Mouse (Mus musculus): Measurements from ENCODE around the gene Gpr89. TPM values are rescaled to one million over a fixed set of nuclear protein-coding genes. Genes with fewer than 3 reads are reported as not detected.

The Gpr89 gene
- polyA plus RNA-seq, 1 experiment from 2014 or later: 31.6 TPM

Other genes with a start within 250 kb of the Gpr89 start
- gene Ankrd35, start 235.2 kb downstream of the Gpr89 start, polyA plus RNA-seq (2016; fragmentation: Nextera tagmentation; extraction: Ambion mirVana): 0.10 and 0.16 TPM in 2 replicates
- 46.2 and 48.3 TPM in 2 replicates for gene Pias3, start 209.0 kb downstream of the Gpr89 start, polyA plus RNA-seq (2016; fragmentation: Nextera tagmentation; extraction: Ambion mirVana)
- gene Nudt17, start 196.8 kb downstream of the Gpr89 start, polyA plus RNA-seq (2016; fragmentation: Nextera tagmentation; extraction: Ambion mirVana): 17.1 and 19.4 TPM in 2 replicates
- gene Polr3c, start 177.7 kb downstream of the Gpr89 start, polyA plus RNA-seq (2016; fragmentation: Nextera tagmentation; extraction: Ambion mirVana): 44.4 and 45.3 TPM in 2 replicates
- 63.8 and 64.2 TPM in 2 replicates for gene Rnf115, start 177.7 kb downstream of the Gpr89 start, polyA plus RNA-seq (2016; fragmentation: Nextera tagmentation; extraction: Ambion mirVana)
- 0.25 and 0.29 TPM in 2 replicates for gene Pdzk1, start 76.1 kb downstream of the Gpr89 start, polyA plus RNA-seq (2016; fragmentation: Nextera tagmentation; extraction: Ambion mirVana)
- 0.06 and 0.14 TPM in 2 replicates for gene Cd160, start 76.0 kb downstream of the Gpr89 start, polyA plus RNA-seq (2016; fragmentation: Nextera tagmentation; extraction: Ambion mirVana)
- gene Gja5, start 653 bp downstream of the Gpr89 start, polyA plus RNA-seq (2016; fragmentation: Nextera tagmentation; extraction: Ambion mirVana): 5.9 and 8.1 TPM in 2 replicates
- gene Gja8, start 20.7 kb upstream of the Gpr89 start, polyA plus RNA-seq (2016; fragmentation: Nextera tagmentation; extraction: Ambion mirVana): not detected in 2 replicates